Mouse (Mus musculus) kidney, postnatal 0 days (tissue): Measurements from ENCODE around the gene 2510039O18Rik. TPM values are rescaled to one million over a fixed set of nuclear protein-coding genes. Genes with fewer than 3 reads are reported as not detected.
A peak's percentile ranks its signal among the peaks of the same experiment; 100 is the strongest.

ENCODE experiments used
- ATAC-seq: fragments of 200-750 bp; cut with Nextera tagmentation; replicated peaks from 2 replicates; pipeline ENCODE4 v1.8.0; 2017; ENCODE audit warnings: low read depth, moderate number of reproducible peaks, moderate TSS enrichment, moderate library complexity; ENCODE audit not compliant: low FRiP score
- DNase-seq: peaks from one replicate; pipeline ENCODE4 v3.0.0-alpha.2; 2016; ENCODE audit warnings: low spot score
- H3K27ac ChIP-seq: fragments of 300-500 bp; sonication (generic); 2 replicates; pipeline ENCODE4 v1.5.1; 2014; ENCODE audit warnings: mild to moderate bottlenecking
- H3K27me3 ChIP-seq: fragments of 300-500 bp; sonication (generic); 2 replicates; pipeline ENCODE4 v1.6.1; 2014; ENCODE audit warnings: low read length, mixed read lengths; ENCODE audit not compliant: insufficient read depth
- H3K36me3 ChIP-seq: fragments of 300-500 bp; sonication (generic); 2 replicates; pipeline ENCODE4 v1.6.1; 2014; ENCODE audit warnings: low read length, mixed read lengths; ENCODE audit not compliant: insufficient read depth
- H3K4me1 ChIP-seq: fragments of 300-500 bp; sonication (generic); replicated peaks from 2 replicates; pipeline ENCODE4 v1.6.1; 2014; ENCODE audit warnings: antibody characterized with exemption, low read length, mixed read lengths; ENCODE audit not compliant: insufficient read depth
- H3K4me2 ChIP-seq: fragments of 300-500 bp; sonication (generic); 2 replicates; pipeline ENCODE4 v1.6.1; 2014; ENCODE audit warnings: mild to moderate bottlenecking, low read length, moderate library complexity, mixed read lengths
- H3K4me3 ChIP-seq: fragments of 300-500 bp; sonication (generic); replicated peaks from 2 replicates; pipeline ENCODE4 v1.5.1; 2014; ENCODE audit warnings: low read depth, low read length
- H3K9ac ChIP-seq: fragments of 300-500 bp; sonication (generic); 2 replicates; pipeline ENCODE4 v1.6.1; 2014; ENCODE audit warnings: low read depth, low read length
- H3K9me3 ChIP-seq: fragments of 300-500 bp; sonication (generic); replicated peaks from 2 replicates; pipeline ENCODE4 v1.6.1; 2016; ENCODE audit warnings: low read length, inconsistent platforms, mixed read lengths
- CTCF ChIP-seq: IDR thresholded peaks from 2 replicates; pipeline ENCODE4 v1.5.1; 2016; ENCODE audit warnings: antibody characterized with exemption, low read depth, mild to moderate bottlenecking, moderate library complexity
- WGBS: fragments of 180-500 bp; shearing (Covaris S2); extraction: QIAGEN DNeasy Blood & Tissue Kit; methylation state at CpG from one replicate; pipeline ENCODE4 v1.1.7; 2014; 5-methylcytosine and 5-hydroxymethylcytosine counted together
- polyA plus RNA-seq: library from polyadenylated mRNA; unstranded; fragments of >200 nt; fragmentation: Nextera tagmentation; extraction: Ambion mirVana; gene quantifications from 2 replicates; pipeline ENCODE4 v1.2.1, GENCODE M21; 2015

The 2510039O18Rik gene
- polyA plus RNA-seq, 1 experiment from 2014 or later: 21.1 TPM

DNA sequence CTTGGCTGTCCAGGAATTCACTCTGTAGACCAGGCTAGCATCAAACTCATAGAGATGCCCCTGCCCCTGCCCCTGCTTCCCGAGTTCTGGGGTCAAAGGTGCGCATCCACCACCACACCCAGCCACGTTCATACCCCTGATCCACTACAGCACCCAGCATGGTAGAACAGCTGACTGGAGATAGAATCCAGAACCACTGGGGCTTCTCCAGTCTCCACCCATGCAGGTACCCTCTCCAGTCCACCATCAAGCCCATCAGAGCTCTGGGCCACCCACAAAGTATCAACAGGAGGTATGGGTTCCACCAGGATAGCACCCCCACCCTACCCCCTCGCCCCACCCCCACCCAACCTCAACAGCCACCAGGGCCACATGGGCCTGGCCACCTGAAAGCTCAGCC is 6.1 kb upstream of the 2510039O18Rik start:
- DNase-seq (no peak), ATAC-seq (no peak)
- 76% methylated on average over 4 of the region's 4 CpGs for WGBS
- no peak overlapping the region for H3K4me3 ChIP-seq
- H3K4me2 ChIP-seq: peak overlapping the region; percentile 2; the same call in 1 of the 2 replicates
- H3K36me3 ChIP-seq: no peaks in the 10 kb centered on the region
- H3K4me1 ChIP-seq: peaks cover 23% of the 10 kb centered on the region
- no peak overlapping the region for H3K27ac ChIP-seq
- H3K9ac ChIP-seq: no peak overlapping the region
- no peak for TF ChIP-seq CTCF
- no peaks in the 10 kb centered on the region for H3K9me3 ChIP-seq
- H3K27me3 ChIP-seq: no peaks in the 10 kb centered on the region

- Histone ChIP-seq H3K36me3 (no peaks in the 10 kb centered on the region), H3K4me1 (peaks cover 23% of the 10 kb centered on the region), H3K27me3 (no peaks in the 10 kb centered on the region), H3K4me2 (peak overlapping the region; percentile 92), H3K9me3 (no peaks in the 10 kb centered on the region), H3K9ac (peak overlapping the region; percentile 71), H3K27ac (no peak overlapping the region), H3K4me3 (peak overlapping the region; percentile 75)
- no peak for TF ChIP-seq CTCF
- DNase-seq (no peak), ATAC-seq (no peak)
- 19% methylated on average over 9 of the region's 9 CpGs for WGBS
Measured at GRCm38 (mm10) chr4:147935904-147936303, 4.8 kb upstream of the 2510039O18Rik start.

DNA sequence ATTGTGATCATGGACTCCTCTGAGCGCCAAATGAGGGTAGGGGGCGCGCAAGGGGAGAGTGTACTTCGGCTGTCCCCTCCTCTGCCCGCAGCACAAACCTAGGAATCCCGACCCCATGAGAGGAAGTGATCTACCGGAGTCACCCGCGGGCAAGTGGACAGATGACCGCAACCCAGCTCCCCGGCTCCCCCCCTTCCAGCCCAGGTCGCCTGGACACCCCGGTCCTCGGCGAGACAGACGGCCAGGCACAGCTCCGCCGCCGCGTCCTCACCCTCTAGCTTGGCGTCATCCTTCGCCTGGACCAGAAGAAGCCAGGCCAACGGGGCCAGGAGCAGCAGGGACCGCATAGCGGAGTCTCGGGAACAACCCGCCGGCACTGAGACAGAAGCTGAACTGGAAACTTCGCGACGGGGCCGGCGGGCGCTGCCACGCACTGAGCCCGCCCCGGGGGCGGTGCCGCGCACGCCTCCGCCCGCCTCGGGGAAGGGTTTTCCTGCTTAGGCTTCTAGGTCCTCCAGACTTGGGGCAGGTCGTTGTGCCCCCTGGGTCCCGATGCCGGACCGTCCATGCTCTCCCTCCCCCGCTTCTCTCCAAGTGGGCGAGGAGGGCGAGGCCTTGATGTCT is 4.3 kb upstream of the 2510039O18Rik start, which contains the start of gene Plod1:
Plod1 (minus strand) TSS at position 437 of the 624 bp plus-strand sequence.
- TF ChIP-seq CTCF: no peak; the same call in 1 of the 2 replicates
- H3K4me1 ChIP-seq: peaks cover 25% of the 10 kb centered on the region

DNA sequence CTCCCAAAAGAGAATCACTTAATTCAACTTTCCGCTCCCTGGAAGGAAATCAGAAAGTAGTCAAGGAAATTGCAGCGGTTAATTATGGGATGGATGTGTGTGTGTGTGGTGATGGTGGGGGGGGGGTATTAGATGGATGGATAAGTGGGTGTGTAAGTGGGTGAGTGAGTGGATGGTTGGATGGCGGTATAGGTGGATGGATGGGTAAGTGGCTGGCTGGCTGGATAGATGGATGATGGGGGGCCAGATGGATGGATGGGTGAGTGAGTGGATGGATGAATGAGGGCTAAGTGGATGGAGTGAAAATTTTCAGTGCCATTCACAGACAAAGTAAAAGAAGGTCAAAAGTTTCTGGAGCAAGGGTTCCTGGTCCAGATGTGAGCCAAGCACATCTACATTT is 3.7 kb upstream of the 2510039O18Rik start:
- Histone ChIP-seq H3K4me3 (peak overlapping the region; percentile 75), H3K4me2 (peak overlapping the region; percentile 92), H3K36me3 (no peaks in the 10 kb centered on the region), H3K27me3 (no peaks in the 10 kb centered on the region), H3K4me1 (peaks cover 30% of the 10 kb centered on the region), H3K9me3 (no peaks in the 10 kb centered on the region), H3K9ac (peak overlapping the region; percentile 71; the same call in 1 of the 2 replicates), H3K27ac (0 out of 2 replicates have a peak overlapping the region, but pooled peaks have one; percentile 73)
- TF ChIP-seq CTCF: no peak
- no peak for ATAC-seq
- WGBS: 45% methylated on average over 3 of the region's 3 CpGs
- DNase-seq: no peak

More for the DNA sequence above, 4.3 kb upstream of the 2510039O18Rik start, which contains the start of gene Plod1:
- H3K4me2 ChIP-seq: peak within 1 kb of the TSS; percentile 92
- no peaks in the 10 kb centered on the region for H3K36me3 ChIP-seq
- no peaks in the 10 kb centered on the region for H3K27me3 ChIP-seq
- H3K9me3 ChIP-seq: no peaks in the 10 kb centered on the region
- peak within 1 kb of the TSS; percentile 75 for H3K4me3 ChIP-seq
- WGBS: 0% methylated on average over 48 of the region's 51 CpGs
- peak within 1 kb of the TSS; percentile 71 for H3K9ac ChIP-seq
- ATAC-seq: peak; percentile 38
- peak within 1 kb of the TSS; percentile 81 for H3K27ac ChIP-seq
- DNase-seq: peak; percentile 85

- H3K27me3 ChIP-seq: no peaks in the 10 kb centered on the region
- DNase-seq: no peak
- no peak for TF ChIP-seq CTCF
Measured at GRCm38 (mm10) chr4:147937486-147937885, 3.2 kb upstream of the 2510039O18Rik start.

GRCm38 (mm10) chr4:147938148-147939096 is 2.3 kb upstream of the 2510039O18Rik start:
- Histone ChIP-seq H3K27me3 (no peaks in the 10 kb centered on the region), H3K9ac (0 out of 2 replicates have a peak overlapping the region, but pooled peaks have one; percentile 5), H3K4me2 (no peak overlapping the region), H3K36me3 (no peaks in the 10 kb centered on the region), H3K27ac (peak overlapping the region; percentile 81), H3K9me3 (no peaks in the 10 kb centered on the region), H3K4me1 (peaks cover 44% of the 10 kb centered on the region), H3K4me3 (no peak overlapping the region)
- WGBS: 25% methylated on average over 14 of the region's 14 CpGs
- ATAC-seq (no peak), DNase-seq (peak; percentile 74)
- no peak for TF ChIP-seq CTCF

More at GRCm38 (mm10) chr4:147937486-147937885, 3.2 kb upstream of the 2510039O18Rik start:
- peaks cover 35% of the 10 kb centered on the region for H3K4me1 ChIP-seq
- no peak overlapping the region for H3K9ac ChIP-seq
- no peaks in the 10 kb centered on the region for H3K36me3 ChIP-seq
- no peak overlapping the region for H3K4me3 ChIP-seq
- ATAC-seq: no peak
- no peak overlapping the region for H3K4me2 ChIP-seq
- WGBS: 70% methylated on average over 5 of the region's 5 CpGs
- H3K27ac ChIP-seq: peak overlapping the region; percentile 81; the same call in 1 of the 2 replicates
- no peaks in the 10 kb centered on the region for H3K9me3 ChIP-seq
